Mouse (Mus musculus): ENCODE measurements around the gene Cd86.
A peak's percentile ranks its signal among the peaks of the same experiment; 100 is the strongest.

Gene Cd86

GRCm38 (mm10) chr16:36665782-36666181, at the start of gene Cd86:
Gene Cd86, minus strand, starts transcription at chr16:36666081.
- DNase-seq: no peak

- DNase-seq: no peak
Measured at GRCm38 (mm10) chr16:36711760-36712159, 45.9 kb upstream of the Cd86 start.

DNA sequence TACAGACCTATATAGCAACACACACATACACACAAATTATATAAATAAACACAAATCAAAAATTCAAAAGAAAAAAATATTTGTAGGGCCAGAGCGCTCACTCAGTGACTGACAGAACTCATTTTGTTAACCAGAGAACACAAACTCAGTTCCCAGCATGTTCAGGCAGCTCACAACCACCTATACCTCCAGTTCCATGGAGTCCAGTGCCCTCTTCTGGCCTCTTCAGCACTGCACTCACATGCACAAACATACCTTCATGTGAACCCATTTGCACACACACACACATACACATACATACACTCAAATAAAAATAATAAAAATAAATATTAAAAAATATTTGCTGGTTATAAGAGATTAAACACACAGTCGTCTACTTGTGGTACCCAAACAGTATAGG, 44.9 kb upstream of the Cd86 start:
- DNase-seq: no peak

GRCm38 (mm10) chr16:36709405-36709804, 43.5 kb upstream of the Cd86 start:
- DNase-seq: no peak

- DNase-seq: no peak
Measured at GRCm38 (mm10) chr16:36708751-36709150, 42.9 kb upstream of the Cd86 start.

- DNase-seq: no peak
Measured at GRCm38 (mm10) chr16:36707702-36708423, 42.0 kb upstream of the Cd86 start.

- no peak for DNase-seq
Measured at GRCm38 (mm10) chr16:36700484-36700883, 34.6 kb upstream of the Cd86 start.

DNA sequence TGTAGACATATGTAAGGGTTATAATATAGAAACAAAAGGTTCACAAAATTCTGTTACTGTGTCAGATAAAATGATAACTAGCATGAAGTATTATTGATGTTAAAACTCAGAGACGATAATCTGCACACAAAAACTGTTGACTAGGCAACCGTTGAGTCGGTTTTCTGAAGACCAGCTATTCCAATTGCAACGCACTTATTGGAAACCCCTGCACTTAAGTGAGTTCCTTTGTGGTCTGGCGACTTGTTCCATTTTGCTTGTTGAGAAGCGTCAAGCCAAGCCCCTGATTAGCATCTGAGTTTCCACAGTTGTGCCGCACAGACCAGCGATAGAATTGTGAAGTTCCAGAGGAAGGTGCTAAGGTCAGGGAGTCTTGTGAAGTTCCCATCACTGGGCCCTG, 31.4 kb upstream of the Cd86 start:
- DNase-seq: no peak

- no peak for DNase-seq
Measured at GRCm38 (mm10) chr16:36694798-36695290, 29.0 kb upstream of the Cd86 start.

- DNase-seq: peak; percentile 17 to 20
Measured at GRCm38 (mm10) chr16:36693818-36694413, 28.0 kb upstream of the Cd86 start, which contains the start of gene Ildr1. Gene Ildr1, plus strand, starts transcription at chr16:36693978.

DNA sequence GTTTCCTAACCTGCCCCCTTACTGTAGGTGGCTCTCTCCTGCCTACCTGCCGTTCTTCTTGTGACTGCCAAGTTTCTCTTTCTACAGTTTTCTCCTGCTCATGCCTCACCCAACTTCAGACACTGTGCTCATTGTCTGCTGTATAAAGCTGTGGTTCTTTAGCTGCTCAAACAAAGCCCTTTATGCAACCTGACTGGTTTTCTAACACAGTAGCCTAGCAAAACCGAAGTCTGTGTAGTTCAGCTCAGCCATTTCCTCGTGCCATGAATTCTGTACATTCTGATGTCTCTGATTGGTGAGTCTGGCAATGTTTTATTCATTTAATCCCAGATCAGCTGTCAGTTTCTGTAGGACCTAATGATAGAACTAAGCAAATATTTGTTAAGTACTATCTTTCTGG, 25.6 kb upstream of the Cd86 start:
- DNase-seq: no peak

GRCm38 (mm10) chr16:36688076-36688475, 22.2 kb upstream of the Cd86 start:
- no peak for DNase-seq

GRCm38 (mm10) chr16:36684325-36684918, 18.5 kb upstream of the Cd86 start:
- DNase-seq: no peak

GRCm38 (mm10) chr16:36681829-36682228, 15.9 kb upstream of the Cd86 start:
- no peak for DNase-seq

- no peak for DNase-seq
Measured at GRCm38 (mm10) chr16:36675902-36676301, 10.0 kb upstream of the Cd86 start.

DNA sequence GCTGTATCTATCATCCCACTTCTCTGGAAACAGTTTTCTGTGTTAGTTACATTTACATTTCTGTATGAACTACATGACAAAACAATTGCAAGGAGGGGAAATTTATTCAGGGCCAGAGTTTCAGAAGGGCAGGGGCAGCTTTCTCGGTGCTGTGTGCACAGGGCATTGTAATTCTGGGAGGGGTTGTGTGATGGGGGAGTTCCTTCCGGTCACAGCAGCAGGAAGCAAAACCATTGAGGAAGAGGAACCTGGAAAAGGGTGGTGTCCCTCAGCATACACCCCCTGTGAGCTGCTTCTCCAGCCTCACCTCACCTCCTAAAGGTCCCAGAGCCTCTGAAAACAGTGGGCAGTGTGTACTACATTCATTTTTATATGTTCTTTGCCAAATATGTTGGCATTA, 9.4 kb upstream of the Cd86 start:
- DNase-seq: no peak

- no peak for DNase-seq
Measured at GRCm38 (mm10) chr16:36674457-36675204, 8.8 kb upstream of the Cd86 start.

- no peak for DNase-seq
Measured at GRCm38 (mm10) chr16:36673196-36673595, 7.3 kb upstream of the Cd86 start.

GRCm38 (mm10) chr16:36670590-36670989, 4.7 kb upstream of the Cd86 start:
- DNase-seq: no peak

GRCm38 (mm10) chr16:36666448-36667017, 652 bp upstream of the Cd86 start:
- no peak for DNase-seq

GRCm38 (mm10) chr16:36663484-36663883, 2.4 kb downstream of the Cd86 start:
- no peak for DNase-seq

GRCm38 (mm10) chr16:36661330-36661729, 4.6 kb downstream of the Cd86 start:
- DNase-seq: no peak

GRCm38 (mm10) chr16:36655910-36656309, 10.0 kb downstream of the Cd86 start:
- no peak for DNase-seq
